In genomic region chr11:3835271-3835670, GRCm38 (mm10) we compare ENCODE assay signal across 19 mouse cellular contexts. TPM values are rescaled to one million over a fixed set of nuclear protein-coding genes. Genes with fewer than 3 reads are reported as not detected.
"Had no signal": no experiment of that assay in that cellular context is flagged by ENCODE, and none has a peak within 500 bp of the region (broad histone marks: within the 10 kb centered on the region; RNA-seq: fewer than 3 reads in every experiment).

No protein-coding gene starts in this region.

- H3K4me2 ChIP-seq: lung, embryonic 14.5 days; midbrain, embryonic 12.5 days; neural tube, embryonic 13.5 days; neural tube, embryonic 15.5 days had no signal

- H3K36me3 ChIP-seq: midbrain, embryonic 10.5 days; midbrain, embryonic 12.5 days; neural tube, embryonic 13.5 days; neural tube, embryonic 15.5 days had no signal

- H3K27me3 ChIP-seq: neural tube, embryonic 15.5 days had no signal

- H3K4me1 ChIP-seq: midbrain, embryonic 12.5 days; neural tube, embryonic 13.5 days; neural tube, embryonic 15.5 days had no signal

- DNase-seq: lung, embryonic 14.5 days; lung, postnatal 10 days; lung, postnatal 4 days; midbrain, embryonic 14.5 days; retina, postnatal 1 day; right cerebral cortex, adult 18-20 months; right cerebral cortex, postnatal 25 days; right cerebral cortex, postnatal 4 days; spleen, adult 18-20 months; thymus, adult 18-20 months; thymus, postnatal 14 days; thymus, postnatal 36 days had no signal

- ATAC-seq: midbrain, embryonic 16.5 days had no signal

- H3K9me3 ChIP-seq: midbrain, embryonic 10.5 days; midbrain, embryonic 12.5 days; neural tube, embryonic 13.5 days; neural tube, embryonic 15.5 days had no signal

- H3K9ac ChIP-seq: lung, embryonic 14.5 days; midbrain, embryonic 12.5 days; neural tube, embryonic 13.5 days; neural tube, embryonic 15.5 days had no signal

- H3K27ac ChIP-seq: midbrain, embryonic 10.5 days; midbrain, embryonic 12.5 days; neural tube, embryonic 13.5 days; neural tube, embryonic 15.5 days had no signal

- H3K4me3 ChIP-seq: midbrain, embryonic 10.5 days; midbrain, embryonic 12.5 days; myocyte; neural tube, embryonic 13.5 days; neural tube, embryonic 15.5 days had no signal

RNA-seq across cellular contexts. Expression of gene Osbp2, which starts 28.4 kb away (rescaled TPM):
- total RNA-seq: megakaryocyte-erythroid progenitor cell, adult 5-6 weeks had no signal

RNA-seq across cellular contexts. Expression of gene 4921536K21Rik, which starts 59.6 kb away (rescaled TPM):
- polyA plus RNA-seq: lung, embryonic 14.5 days; midbrain, embryonic 14.5 days had no signal

RNA-seq across cellular contexts. Expression of gene Dusp18, which starts 59.8 kb away (rescaled TPM):
- total RNA-seq: megakaryocyte-erythroid progenitor cell, adult 5-6 weeks had no signal
